Mouse (Mus musculus) brain, adult 2 months (tissue): Measurements from ENCODE around the gene Arglu1.

ENCODE experiments used
- DNase-seq: peaks from one replicate; pipeline ENCODE4 v3.0.0; 2011; ENCODE audit warnings: low read depth, low spot score

The Arglu1 gene

DNA sequence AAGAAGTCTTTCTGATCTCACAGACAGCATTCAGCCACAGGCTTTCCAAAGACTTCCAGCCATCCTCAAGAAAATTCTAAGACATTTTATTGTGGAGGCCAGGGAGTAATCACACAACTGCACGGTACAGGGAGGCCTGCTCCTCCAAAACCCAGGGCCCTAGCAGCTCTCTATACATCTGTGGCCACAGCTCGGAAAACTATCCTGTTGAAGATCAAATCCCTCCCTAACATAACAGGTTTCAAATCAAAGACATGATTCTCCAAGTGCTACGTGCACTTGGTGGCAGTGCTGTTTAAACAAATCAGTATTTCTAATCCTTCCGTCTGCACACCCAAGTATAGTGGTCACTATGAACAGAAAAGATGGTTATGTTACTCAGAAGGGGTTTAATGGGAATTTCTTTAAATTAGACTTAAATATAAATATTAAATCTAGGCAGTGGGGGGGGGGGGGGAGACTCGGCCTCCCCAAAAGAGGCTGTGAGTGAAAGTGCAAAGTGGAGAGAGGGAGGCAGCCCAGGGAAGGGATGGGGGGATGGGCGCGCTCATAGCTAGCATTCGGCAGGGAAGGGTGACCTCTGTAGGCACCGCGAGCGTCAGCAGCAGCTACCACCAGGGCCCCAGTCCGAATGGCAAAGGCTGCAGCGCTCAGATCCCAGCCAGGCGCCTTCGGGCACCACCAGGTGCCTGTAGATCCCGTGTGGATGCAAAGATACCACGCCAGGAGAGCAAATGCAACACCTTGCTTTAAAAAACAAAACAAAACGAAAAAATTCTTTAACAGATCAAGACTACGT lies 31.7 kb downstream of the Arglu1 start:
- DNase-seq, result peak; percentile 90

DNA sequence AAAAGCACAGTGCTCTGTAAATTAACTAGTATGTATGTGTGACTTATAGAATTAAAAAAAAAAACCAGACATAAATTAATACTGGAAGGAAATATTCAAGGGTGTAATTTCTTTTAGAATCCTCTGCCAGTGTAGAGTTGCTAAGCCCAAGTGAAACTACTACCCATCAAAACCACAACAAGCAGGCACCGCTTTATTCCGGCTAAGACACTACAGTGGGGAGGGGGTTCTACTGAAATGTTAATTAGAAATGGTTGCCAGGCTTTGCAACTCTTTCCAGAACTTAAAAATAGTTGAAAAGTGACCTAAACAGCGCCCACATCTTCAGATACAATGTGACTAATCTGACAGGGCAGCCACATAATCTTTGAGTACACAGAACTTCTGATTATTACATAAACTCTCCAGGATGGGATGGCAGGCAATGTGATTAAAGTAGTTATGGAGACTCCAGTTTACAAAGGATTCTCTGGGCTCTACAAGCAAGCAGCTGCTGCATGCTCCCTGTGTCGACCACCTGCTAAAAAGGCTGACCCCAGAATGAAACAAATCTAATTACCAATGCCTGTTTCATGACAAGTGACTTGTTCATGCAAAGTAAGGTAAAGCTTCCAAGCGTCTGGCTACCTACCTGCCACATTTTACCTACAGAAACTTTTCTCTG lies 32.5 kb downstream of the Arglu1 start:
- peak; percentile 24 for DNase-seq

DNA sequence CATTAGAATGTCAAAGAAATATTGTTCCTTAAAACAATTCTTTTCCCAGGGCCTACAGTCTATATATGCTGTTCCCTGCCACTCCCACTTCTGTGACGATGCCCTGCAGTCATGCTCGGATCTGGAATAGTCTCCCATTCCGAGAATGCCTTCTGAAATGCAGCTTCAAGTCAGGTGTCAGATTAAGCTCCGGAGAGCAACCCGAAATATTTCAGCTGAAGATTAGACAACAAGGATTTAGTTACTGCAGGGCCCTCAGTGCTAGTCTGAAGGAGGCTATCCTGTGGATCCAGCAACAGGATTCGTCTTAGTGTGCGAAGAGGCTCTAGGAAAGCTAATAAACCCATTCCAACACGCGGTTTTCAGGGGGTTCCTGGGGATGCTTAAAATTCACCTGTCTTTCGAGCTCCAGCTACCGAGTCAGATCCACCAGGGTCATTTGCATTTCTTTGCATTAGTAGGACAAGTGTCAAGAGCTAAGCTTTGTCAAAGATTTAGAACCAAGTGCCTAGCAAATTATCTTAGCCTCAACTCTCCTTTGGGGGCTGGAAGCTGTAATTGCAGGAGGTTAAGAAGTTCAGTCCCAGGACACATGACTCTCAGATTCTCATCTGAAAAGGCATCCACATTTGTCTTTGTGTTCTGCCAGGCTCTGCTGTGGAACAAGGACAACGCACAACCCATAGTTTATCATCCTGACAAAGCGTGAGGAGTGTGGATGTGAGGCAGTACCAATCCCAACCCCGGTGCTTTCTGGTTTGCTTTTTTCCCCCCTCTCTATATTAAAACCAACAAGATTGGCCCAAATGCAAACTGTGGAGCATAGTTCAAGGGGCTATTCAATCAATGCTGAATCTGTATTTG lies 33.5 kb downstream of the Arglu1 start:
- peak; percentile 65 for DNase-seq

DNA sequence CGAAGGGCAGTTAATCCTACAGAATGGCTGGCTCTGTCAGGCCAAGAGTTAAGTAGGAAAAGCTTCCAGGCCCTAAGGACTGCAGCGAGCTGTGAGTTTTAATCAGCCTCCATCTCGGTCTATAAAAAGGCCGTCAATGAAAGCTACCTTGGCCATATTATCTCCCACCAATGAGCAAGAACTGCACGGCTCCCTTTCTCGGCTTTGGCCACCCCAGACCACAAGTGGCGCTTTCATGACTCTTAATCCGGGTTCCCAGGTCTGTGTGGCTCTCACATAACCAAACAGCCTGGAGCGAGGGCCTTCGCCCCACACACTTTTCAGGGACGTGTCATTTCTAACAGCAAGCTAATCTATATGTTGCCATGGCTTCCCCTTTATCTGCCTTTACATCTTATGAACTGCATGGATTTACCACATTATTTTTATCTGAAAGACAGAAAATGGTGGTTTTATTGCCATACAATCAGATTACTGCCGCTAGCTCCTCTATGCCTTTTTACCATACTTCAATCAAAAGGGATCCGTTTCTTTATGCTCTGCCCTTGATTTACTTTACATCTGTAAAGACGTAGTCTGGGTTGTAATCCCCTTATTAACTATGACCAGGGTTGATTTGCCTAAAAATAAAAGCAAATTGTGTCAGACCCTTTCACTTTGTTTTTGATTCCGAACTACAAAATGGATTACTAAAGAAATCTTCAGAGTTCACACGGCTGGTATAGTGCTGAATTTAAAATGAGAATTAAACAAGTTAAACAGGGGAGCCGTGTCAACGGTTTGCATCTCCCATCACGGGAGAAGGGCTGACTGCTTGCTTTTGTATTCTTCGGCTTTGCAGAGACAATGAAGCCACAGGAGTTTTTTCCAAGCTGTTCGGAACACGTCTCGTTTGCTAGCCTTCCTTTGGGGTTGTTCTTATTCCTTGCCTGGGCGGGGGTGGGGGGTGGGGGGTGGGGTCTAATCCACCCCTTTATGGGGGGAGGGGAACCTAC lies 34.7 kb downstream of the Arglu1 start:
- DNase-seq, result peak; percentile 36

DNA sequence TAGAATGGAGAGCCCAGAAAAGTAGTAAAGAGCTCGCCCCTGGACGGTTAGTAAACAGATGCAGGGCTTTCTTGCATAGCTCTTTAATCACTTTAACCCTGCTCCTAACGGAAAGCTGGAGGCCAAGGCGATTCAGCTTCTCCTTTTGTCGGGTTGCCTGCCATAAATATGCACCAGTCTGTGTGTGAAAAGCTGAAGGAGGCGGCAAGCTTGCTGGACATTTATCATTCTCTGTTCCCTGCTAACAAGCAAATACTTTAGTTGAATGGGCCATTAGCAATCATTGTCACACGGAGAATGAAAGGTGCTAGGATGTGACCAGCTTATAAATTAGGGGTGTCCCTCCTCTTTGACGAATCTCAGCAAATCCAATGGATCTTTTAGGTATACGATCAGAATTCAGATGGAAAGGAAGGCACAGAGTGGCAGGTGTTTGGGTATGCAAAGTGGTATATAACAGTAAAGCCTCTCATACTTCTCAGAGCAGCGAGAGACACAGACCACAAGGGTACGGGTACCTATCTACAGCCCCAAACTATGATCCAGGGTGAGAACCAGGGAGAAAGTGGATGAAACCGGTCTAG lies 36.3 kb downstream of the Arglu1 start:
- DNase-seq, result no peak

DNA sequence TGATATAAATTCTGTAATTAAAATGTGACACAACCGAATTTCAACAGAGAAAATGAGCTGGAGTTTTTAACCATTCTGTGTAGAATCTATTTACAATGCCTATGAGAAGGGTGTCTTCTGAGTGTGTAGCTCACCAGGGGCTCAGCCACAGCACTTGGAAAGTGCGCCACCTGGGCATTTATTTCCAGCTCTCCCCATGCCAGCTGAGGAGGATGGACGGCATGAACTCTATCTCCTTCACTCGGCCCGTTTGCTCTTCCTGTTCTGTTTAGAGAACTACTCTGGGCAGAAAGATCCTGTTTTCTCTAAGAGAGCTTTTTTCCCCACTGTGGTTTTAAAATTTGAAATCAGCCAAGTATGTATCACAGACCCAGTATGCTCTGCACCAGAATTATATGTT lies 37.0 kb downstream of the Arglu1 start:
- DNase-seq, result peak; percentile 50

DNA sequence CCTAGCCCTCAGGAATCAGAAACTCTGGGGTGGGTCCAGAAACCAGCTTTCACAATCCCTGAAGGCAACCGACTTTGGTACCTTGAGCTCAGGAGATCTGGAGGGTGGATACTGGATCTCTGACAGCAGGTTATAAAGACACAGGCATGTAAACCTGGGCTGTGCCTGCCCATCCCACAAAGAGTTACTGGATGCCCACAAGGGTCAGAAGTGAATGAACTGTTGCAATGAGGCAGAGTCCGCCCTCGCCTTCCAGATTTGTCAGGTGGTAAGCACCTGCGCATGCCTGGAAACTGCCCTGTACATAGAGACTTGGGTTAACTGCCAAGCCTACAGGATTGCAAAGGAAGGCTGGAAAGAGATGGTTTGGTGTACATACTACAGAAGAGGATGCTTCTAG lies 37.9 kb downstream of the Arglu1 start:
- no peak for DNase-seq

DNA sequence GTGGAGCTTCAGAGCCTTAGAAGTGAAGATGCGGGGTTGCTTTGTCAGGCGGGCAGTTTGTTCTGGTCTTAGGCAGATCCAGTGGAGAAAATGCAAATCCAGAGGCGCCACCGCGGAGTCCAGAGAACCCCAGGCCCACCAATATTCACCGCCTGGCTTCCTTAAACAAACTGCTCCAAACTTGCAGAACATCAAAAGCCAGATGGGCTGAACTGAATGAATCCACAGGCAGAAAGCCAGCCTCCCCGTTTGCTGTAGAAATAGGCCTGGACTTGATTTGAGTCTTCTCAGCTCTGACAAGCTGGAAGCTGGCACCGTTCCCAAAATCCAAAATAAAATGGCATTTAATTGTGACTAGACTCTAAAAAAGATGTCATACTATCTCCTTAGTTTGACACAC lies 40.4 kb downstream of the Arglu1 start:
- peak; percentile 89 for DNase-seq

DNA sequence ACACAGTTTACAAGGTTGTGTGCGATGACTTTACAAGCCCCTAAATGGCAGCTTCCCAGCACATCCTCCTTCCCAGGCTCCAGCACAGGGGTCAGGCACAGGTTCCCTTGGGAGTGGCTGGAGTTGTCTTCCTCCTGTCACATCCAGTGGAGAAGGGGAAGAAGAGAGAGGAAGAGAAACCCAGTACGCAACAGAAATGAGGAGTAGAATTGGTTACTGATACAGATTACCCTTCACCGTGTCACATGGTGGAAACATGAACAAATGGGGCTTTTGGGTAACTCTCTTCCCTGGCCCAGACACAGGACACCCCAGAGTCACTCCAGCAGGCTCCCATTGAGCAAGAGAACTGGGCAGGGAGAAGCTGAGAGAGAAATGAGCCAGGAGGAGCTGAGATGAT lies 40.8 kb downstream of the Arglu1 start:
- no peak for DNase-seq

DNA sequence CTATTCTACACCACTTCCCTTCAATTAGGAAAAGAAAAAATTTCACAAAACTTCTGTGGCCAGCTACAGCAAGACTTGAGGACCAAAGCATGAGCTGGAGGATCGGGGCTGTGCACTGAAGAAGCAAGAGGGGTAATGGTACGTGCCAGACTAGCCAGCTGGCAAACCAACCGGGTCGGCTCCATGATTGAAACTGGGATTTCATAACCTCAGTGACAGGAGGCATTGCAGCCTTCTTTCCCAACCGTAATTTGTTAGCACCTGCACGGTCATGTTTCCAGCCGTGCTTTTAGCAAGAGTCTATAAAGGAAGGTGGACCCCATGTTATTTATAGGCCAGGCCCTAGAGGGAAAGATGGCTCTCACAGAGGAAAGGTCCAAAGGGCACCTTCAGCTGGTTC lies 41.6 kb downstream of the Arglu1 start:
- DNase-seq, result no peak

DNA sequence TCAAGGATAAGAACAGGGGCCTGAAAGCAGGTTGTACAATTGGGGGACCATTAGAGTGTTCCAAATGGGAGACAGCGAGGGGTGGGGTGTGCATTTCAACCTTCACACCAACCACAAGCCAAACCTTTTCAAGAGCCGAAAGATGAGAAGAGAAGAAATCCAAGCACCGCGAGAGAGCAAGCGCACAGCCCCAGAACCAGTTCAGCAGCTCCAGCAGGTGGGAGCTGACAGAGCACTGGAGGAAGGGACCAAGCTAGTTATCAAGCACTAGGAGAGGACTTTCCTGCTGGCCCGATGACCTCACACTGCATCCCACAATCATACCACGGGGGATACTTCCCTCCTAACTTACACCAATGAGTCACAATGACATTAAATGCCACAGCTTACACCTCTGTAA lies 42.5 kb downstream of the Arglu1 start:
- no peak for DNase-seq

DNA sequence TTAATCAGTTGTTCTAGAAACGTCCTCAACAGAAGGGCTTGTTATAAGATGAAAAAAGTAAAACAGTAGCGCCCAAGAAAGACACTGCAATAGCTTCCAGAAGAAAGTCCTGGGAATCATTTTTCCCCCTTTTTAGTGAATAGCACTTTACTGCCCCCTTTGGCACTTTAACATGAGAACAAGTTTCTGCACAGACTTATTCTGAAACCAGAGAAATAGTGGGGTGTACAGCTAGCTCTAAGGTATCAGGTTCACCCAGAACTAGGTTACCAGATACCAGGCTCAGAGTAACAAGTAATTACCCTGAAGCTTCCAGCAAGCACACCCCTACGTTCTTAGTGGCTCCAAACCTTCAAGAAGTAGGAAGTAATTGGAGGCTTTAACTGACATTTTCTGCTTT lies 43.0 kb downstream of the Arglu1 start:
- peak; percentile 29 for DNase-seq

DNA sequence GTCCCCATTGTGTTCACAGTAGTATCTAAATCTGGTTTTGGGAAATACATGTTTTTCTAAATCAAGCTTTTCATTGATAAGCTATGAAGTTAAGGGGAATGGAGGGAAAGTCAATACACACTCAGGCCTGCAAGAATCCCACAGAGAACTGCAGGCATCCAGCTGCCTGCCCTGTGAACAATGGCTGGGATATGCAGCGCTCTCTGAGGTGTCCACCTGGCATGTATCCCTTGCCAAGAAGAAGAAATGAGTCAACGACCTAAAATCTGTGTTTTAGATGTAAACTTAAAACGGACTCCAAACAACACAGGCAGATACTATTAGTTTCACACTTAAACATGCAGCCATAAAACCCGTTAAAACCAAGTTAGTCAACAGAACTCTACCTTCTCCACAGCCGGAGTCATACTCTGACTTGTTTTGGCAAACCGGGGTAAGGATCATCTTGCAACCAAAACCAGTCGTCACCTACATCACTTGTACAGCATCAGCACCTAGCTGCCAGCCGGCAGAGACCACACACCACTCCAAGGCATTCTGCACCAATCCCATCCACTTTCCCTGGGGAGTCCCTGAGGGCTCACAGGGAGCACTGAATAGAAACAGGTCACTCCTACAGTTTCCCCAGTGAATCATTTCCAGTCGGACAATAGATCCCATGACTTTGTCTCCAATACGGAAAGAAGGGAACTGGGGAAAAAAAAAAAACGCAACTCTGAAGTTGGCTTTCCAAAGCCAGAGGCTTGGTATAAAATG lies 46.0 kb downstream of the Arglu1 start:
- no peak for DNase-seq

DNA sequence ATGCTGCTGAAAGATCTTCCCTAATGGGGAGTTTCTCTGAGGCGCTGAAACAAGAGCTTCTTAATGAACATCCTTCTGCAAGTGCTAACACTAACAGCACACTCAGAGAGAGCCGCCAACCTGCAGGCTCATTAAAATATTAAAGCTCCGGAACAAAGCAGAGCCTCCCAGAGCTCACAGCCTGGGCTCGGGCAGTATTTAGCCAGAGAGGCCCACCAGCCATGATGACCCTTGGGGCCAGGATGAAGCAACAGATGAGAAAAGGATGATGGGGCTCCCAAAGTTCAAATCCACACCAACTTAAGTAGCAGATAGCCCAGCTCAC lies 50.1 kb downstream of the Arglu1 start:
- DNase-seq, result no peak

DNA sequence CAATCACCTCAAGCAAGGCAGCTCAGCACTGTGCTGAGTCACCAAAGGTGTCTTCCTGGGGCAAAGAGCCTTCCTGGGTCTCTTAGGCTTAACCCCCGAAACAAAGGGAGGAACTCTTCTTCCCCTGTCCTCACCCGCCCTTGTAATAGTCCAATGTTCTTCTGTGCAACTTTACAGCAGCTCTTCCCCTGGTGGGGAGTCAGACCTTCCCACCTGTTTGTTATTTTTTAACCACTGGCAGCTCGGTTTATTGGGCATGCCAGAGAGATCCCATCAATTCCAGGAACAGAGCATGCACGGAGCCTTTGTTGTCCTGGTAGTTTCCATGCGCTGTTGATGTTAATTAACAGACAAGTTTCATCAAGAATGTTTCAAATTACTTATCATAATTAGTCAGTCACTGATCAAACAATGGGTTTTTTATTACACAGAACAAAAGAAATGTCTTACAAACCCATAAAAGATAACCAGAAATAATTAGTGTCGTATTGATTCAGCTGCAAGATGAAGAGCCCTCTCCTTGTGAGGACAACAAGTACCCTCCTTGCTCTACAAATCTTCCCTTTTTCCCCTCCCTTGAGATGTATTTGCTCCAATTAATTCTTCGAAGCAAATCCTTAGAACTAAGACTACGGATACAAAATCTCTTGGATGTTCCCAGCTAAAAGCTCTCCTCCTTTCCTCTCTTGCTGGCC lies 50.6 kb downstream of the Arglu1 start:
- no peak for DNase-seq

DNA sequence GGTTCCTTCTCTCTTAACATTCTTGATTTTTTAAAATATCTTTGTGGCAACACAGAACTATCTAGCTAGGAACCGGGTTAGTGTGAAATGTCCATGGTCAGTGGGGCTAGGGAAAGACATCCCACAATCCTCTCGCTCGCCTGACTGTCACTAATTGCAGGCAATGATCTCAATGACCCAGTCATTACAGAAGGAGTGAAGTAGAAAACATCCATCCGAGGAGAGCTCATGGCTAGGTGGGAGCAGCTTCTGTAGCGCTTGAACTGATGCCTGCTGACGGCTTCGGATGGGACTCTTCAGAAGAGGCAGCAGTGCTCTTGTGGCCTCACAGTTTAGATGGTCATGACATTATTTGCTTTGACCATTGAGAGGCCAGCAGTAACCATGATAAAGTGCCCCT lies 58.9 kb downstream of the Arglu1 start:
- no peak for DNase-seq

DNA sequence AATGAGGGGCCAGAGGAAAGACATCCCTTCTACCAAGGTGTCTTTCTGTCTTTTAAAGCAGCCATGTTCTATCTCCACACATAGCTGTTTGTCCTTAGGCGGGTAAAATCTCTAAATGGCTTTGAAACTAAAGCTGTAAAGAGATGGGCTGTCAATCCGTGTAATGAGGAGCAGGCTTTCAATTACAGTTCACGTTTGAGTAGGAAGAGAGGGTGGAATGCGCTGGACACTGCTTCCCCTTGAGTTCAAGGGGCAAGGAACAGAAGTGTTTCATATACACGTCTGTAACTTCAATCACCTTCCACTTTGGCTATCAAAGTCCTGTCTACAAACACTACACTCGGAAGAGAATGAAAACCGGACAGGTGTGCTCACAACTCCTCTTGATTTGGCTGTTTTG lies 66.3 kb downstream of the Arglu1 start:
- DNase-seq, result no peak

DNA sequence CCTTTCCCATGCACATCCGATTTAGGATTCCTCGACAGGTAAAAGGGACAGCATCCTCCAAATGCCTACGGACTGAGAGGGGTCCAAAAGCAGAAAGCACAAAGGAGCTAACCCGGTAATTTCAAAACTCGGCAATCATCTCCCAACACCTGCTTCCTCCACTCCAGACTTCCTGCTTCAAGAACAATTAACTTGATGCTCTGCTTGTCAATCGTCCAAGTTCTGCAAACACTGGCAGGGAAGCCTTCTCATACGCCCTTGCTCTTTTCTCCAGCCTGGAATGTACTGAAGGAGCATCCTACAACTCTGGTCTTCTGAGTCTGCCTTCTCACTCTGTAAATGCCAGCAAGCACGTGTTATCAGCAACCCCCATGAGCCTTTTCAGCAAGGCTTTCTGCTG lies 66.8 kb downstream of the Arglu1 start:
- DNase-seq, result peak; percentile 83

DNA sequence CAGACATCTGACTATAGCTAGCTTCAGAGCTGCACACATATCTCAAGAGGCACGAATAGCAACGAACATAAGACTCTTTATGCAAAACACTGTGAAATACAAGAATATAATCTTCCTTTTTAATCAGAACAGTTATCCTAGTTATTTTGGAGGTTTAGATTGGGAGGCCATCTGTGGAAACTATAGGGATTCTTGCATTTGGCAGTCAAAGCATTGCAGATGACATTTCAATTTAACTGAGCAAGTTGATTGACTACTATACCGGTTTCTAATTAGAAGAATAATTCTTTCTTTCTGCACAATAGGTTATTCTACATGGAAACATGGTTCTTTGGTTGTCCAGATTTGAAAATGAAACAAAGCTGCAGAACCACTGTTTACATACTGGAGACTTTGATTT lies 67.8 kb downstream of the Arglu1 start:
- peak; percentile 52 for DNase-seq

DNA sequence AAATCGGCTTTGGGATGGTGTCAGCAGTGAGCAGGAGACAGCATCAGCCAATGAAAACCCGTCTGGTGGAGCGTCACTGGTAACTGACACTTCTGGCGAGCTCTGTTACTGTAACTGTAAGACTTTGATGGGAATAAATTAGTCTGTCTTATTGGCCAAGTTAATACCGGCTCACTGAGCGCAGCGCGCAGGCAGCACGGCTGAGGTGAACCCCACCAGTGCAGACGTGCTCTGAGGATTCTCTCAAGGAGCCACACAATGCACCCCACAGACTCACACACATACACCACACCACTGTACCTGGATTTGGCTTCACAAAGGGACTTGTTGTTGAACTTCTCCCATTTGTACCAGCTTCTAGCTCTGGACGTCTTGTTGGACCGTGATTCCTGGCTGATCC lies 68.3 kb downstream of the Arglu1 start:
- DNase-seq, result peak; percentile 53
